Mouse (Mus musculus): ENCODE results near the gene Miip.
A peak's percentile ranks its signal among the peaks of the same experiment; 100 is the strongest.

The Miip gene

GRCm38 (mm10) chr4:147868450-147869031, at the start of gene Miip, which contains the start of gene Fv1:
Gene Miip, minus strand, starts transcription at chr4:147868816.
Gene Fv1, plus strand, starts transcription at chr4:147868979.
- DNase-seq = peak; percentile 100

- peak; percentile 94 for DNase-seq
Observed at GRCm38 (mm10) chr4:147909486-147909885, 40.9 kb upstream of the Miip start.

GRCm38 (mm10) chr4:147906230-147906629, 37.6 kb upstream of the Miip start:
- peak; percentile 94 for DNase-seq

GRCm38 (mm10) chr4:147905090-147905659, 36.6 kb upstream of the Miip start:
- DNase-seq = peak; percentile 92

- DNase-seq = peak; percentile 99
Observed at GRCm38 (mm10) chr4:147904313-147905089, 35.9 kb upstream of the Miip start, which contains the start of gene Mfn2. Gene Mfn2, minus strand, starts transcription at chr4:147904704.

GRCm38 (mm10) chr4:147903601-147904000, 35.0 kb upstream of the Miip start:
- peak; percentile 91 for DNase-seq

- DNase-seq = peak; percentile 94
Observed at GRCm38 (mm10) chr4:147902906-147903500, 34.4 kb upstream of the Miip start.

- peak; percentile 96 for DNase-seq
Observed at GRCm38 (mm10) chr4:147900452-147900851, 31.8 kb upstream of the Miip start.

GRCm38 (mm10) chr4:147897348-147897747, 28.7 kb upstream of the Miip start:
- peak; percentile 97 for DNase-seq

GRCm38 (mm10) chr4:147896411-147896810, 27.8 kb upstream of the Miip start:
- peak; percentile 95 for DNase-seq

- DNase-seq = peak; percentile 91
Observed at GRCm38 (mm10) chr4:147895815-147896330, 27.3 kb upstream of the Miip start.

GRCm38 (mm10) chr4:147890341-147890740, 21.7 kb upstream of the Miip start:
- peak; percentile 96 for DNase-seq

- peak; percentile 92 for DNase-seq
Observed at GRCm38 (mm10) chr4:147888237-147888636, 19.6 kb upstream of the Miip start.

- DNase-seq = peak; percentile 89
Observed at GRCm38 (mm10) chr4:147887277-147887676, 18.7 kb upstream of the Miip start.

- DNase-seq = peak; percentile 85
Observed at GRCm38 (mm10) chr4:147886158-147886557, 17.5 kb upstream of the Miip start.

GRCm38 (mm10) chr4:147884138-147884537, 15.5 kb upstream of the Miip start:
- peak; percentile 91 for DNase-seq

- DNase-seq = peak; percentile 94
Observed at GRCm38 (mm10) chr4:147883041-147883440, 14.4 kb upstream of the Miip start.

GRCm38 (mm10) chr4:147881792-147882191, 13.2 kb upstream of the Miip start:
- DNase-seq = peak; percentile 86

GRCm38 (mm10) chr4:147879865-147880264, 11.2 kb upstream of the Miip start:
- peak; percentile 90 for DNase-seq

- DNase-seq = peak; percentile 86
Observed at GRCm38 (mm10) chr4:147879456-147879855, 10.8 kb upstream of the Miip start.

GRCm38 (mm10) chr4:147878537-147878936, 9.9 kb upstream of the Miip start:
- peak; percentile 88 for DNase-seq

- DNase-seq = peak; percentile 88
Observed at GRCm38 (mm10) chr4:147875852-147876575, 7.4 kb upstream of the Miip start.

Data from heart, adult 11 months (tissue).